Mouse (Mus musculus) embryonic stem cell, embryonic (primary cell): Measurements from ENCODE around the gene Snrnp70.

Experiments
- CTCF ChIA-PET, 4 experiments: fragments of 300-600 bp in 2 of 4; fragments of 350-600 bp in 2 of 4; sonication (Branson Sonifier 250); formaldehyde crosslinking; loops; one replicate each; lab custom pipeline; 2022; ENCODE audit warnings: inconsistent platforms in 2 of 4; lab: Charles Lee
- POLR2A ChIA-PET, 4 experiments: fragments of 300-600 bp in 2 of 4; fragments of 350-600 bp in 2 of 4; sonication (Branson Sonifier 250); formaldehyde crosslinking; loops; one replicate each; lab custom pipeline; 2022; ENCODE audit warnings: antibody characterized with exemption in 4 of 4, inconsistent platforms in 1 of 4; lab: Charles Lee

Snrnp70 gene

GRCm38 (mm10) chr7:45328841-45329475, 66.6 kb downstream of the Snrnp70 start:
- POLR2A ChIA-PET: interaction anchor here in 3 of 4 experiments (0.7 to 2.0 kb wide), 11 partner anchors 9 to 131 kb away, joined by 3 to 10 read pairs (median 4); partner anchors contain the start of genes Ftl1 (in 1 of the 3), Lhb (in 1 of the 3) and Snrnp70 (in 1 of the 3)
- CTCF ChIA-PET: interaction anchor here (0.6 to 2.1 kb wide), 7 partner anchors 12 to 61 kb away, joined by 3 to 8 read pairs (median 5); no protein-coding TSS in a partner anchor
